Mouse (Mus musculus) lung, postnatal 0 days (tissue): ENCODE data around the gene Hk3.

Experiments
- CTCF ChIP-seq: IDR thresholded peaks from 2 replicates; pipeline ENCODE4 v1.5.1; 2016; ENCODE audit warnings: antibody characterized with exemption, mild to moderate bottlenecking
- EP300 ChIP-seq: IDR thresholded peaks from 2 replicates; pipeline ENCODE4 v1.6.1; 2016; ENCODE audit warnings: antibody characterized with exemption, mild to moderate bottlenecking, control low read depth

- TF ChIP-seq CTCF, result no peak
- TF ChIP-seq EP300, result no peak
Measured at GRCm38 (mm10) chr13:54994576-54994975, 26.6 kb downstream of the Hk3 start.
